Mouse (Mus musculus): ENCODE measurements around the gene Apobec2.

DNA sequence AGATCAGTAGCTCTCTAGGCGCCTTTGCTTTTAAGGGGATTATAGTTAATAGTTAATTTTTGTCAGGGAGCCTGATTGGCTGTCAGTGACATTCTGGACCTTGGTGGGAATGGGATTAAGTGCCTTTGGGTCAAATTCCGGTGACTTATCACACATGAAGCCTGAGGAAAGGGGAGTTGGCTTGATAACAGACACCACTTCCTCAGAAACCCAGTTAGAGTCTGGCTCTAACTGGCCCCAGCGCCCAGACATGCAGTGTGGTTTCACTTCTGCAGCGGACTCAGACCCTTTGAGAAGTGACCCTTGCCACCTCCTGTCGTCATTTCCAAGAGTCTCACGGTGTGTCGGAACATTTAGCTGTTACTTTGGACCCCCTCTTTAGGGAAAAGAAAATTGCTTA is 14.6 kb downstream of the Apobec2 start:
- TF ChIP-seq CTCF (IDR thresholded peaks at IDR 0.05; ENCODE audit: low read depth): no peak
- TF ChIP-seq EP300 (optimal IDR thresholded peaks at IDR 0.05): no peak

Measured in stomach, postnatal 0 days (tissue).